Mouse (Mus musculus) lung, adult 2 months (tissue): ENCODE data around the gene Olfr1042.

ENCODE experiments used
- CTCF ChIP-seq: fragments of 200-500 bp; IDR thresholded peaks from 2 replicates; pipeline ENCODE4 v1.5.1; 2011; ENCODE audit warnings: mild to moderate bottlenecking, low read length, control low read depth; ENCODE audit not compliant: insufficient read depth
- POLR2A ChIP-seq: fragments of 200-500 bp; IDR thresholded peaks from 2 replicates; pipeline ENCODE4 v1.6.1; 2011; ENCODE audit warnings: low read depth, mild to moderate bottlenecking, control low read depth, low read length, borderline replicate concordance; ENCODE audit errors: extremely low read depth

DNA sequence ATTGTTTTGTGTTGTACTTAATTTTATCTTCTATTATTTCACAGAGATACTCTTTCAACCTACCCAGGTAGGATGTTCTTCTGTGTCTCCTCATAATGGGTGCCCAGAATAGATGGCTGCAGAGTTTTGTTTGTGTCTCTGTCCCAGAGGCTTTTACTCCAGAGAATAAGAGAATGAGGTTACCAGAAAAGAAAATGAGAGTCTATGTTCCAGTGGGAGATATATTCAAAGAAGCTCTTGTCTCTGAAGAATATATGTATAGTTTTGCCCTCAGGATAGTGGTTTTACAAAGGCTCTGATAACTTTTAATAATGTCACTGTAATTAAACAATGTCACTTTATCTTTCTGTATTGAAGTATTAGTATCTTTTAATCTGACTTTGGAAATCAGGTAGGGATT, 23.9 kb upstream of the Olfr1042 start, which contains the start of gene Olfr52:
- TF ChIP-seq CTCF, result no peak
- no peak for TF ChIP-seq POLR2A
